Mouse (Mus musculus) heart, postnatal 25 days (tissue): ENCODE results near the gene BC107364. TPM values are rescaled to one million over a fixed set of nuclear protein-coding genes. Genes with fewer than 3 reads are reported as not detected.
"Not testable (repeated sequence)": the region's sequence is repeated elsewhere in the genome, so short reads cannot be mapped to it uniquely, and the experiment has no call there.

Source experiments
- DNase-seq: peaks from one replicate; pipeline ENCODE4 v3.0.0; 2022; ENCODE audit warnings: low spot score
- intact Hi-C: fragments of 180-260 bp; cut with DNase I; formaldehyde crosslinking; loops from one replicate; pipeline ENCODE4 v1.15.1; 2025
- total RNA-seq, 2 experiments: library from RNA; stranded (reverse); gene quantifications; 2 replicates each; pipeline ENCODE4 v1.2.3; 2021

BC107364 gene
- total RNA-seq, 2 experiments from 2014 or later, result not detected

DNA sequence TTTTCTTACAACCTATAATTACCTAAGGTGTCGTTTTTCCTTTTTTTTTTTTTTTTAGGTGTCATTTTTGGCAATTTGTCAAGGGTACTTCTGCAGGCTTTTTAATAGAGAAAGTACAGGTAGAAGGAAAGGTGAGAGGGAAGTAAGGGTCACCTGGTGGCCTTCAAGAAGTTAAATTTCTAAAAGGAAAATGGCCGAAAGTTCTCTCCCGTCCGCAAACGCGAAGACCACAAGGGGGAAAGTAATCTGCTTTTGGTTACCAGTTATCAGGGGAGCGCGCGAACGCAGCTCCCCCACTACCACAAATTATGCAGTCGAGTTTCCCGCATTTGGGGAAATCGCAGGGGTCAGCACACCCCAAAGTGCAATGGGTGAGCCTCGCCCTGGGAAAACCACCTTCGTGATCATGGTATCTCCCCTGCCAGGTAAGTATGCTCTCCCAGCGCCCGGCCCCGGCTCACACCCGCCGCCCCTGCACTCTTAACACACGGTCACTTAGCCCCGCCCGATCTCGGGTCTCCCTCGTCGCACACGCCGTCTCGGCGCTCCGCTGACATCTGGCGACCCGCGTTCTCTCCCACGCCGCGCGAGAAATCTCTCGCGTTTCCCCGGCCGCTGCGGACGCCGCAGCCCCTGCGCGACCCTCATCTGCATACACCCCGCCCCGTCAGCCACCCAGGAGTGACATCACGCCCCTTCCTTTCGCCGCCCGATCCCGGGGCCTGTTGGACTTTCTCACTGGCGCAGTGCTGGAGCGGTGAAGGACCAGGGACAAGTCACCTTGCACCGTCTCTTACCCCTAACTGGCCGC lies 7.9 kb upstream of the BC107364 start:
- intact Hi-C loops, DNase-seq: not testable (repeated sequence)

DNA sequence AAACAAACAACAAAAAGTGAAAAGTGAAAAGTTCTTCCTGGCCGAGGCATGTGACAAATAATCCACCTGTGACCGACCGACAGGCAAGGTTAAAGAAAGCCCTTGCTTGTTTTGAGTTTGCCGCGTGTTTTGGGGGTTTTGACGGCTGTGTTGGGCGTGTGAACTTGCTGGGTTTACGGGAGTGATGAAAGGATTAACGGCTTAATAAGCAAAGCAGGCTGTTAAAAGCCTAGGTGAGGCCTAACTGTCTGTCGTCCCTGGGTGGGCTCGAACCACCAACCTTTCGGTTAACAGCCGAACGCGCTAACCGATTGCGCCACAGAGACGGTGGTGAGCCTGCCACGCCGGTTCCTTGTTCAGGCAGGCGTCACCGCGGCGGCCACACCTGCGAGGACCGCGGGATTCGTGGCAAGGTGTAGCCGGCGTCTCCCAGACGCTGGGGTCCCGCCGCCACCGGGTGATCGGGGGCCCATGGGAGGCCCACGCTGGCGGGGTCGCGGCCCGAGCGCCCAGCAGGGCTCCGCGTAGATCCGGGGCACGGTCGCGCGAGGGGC lies 6.9 kb upstream of the BC107364 start:
- DNase-seq, intact Hi-C loops: not testable (repeated sequence)

DNA sequence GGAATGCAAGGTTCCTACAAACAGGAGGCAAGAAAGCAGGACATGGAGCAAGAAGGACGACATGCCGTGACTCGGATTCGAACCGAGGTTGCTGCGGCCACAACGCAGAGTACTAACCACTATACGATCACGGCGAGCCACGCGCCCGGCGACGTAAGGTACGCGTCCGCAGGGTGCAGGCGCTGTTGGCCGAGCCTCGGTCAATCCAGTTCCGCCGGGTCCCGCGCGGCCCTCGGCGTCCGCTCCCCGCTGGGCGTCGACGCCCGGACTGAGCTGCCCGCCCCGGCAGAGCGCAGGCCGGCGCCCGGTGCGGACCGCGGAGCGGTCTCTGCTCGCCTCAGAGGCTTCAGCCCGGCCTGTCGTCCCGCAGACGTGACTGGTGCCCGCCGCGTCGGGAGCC lies 5.9 kb upstream of the BC107364 start:
- intact Hi-C loops, DNase-seq: not testable (repeated sequence)

DNA sequence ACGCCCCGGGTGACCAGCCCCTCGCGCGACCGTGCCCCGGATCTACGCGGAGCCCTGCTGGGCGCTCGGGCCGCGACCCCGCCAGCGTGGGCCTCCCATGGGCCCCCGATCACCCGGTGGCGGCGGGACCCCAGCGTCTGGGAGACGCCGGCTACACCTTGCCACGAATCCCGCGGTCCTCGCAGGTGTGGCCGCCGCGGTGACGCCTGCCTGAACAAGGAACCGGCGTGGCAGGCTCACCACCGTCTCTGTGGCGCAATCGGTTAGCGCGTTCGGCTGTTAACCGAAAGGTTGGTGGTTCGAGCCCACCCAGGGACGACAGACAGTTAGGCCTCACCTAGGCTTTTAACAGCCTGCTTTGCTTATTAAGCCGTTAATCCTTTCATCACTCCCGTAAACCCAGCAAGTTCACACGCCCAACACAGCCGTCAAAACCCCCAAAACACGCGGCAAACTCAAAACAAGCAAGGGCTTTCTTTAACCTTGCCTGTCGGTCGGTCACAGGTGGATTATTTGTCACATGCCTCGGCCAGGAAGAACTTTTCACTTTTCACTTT lies 847 bp downstream of the BC107364 start:
- DNase-seq, intact Hi-C loops: not testable (repeated sequence)

DNA sequence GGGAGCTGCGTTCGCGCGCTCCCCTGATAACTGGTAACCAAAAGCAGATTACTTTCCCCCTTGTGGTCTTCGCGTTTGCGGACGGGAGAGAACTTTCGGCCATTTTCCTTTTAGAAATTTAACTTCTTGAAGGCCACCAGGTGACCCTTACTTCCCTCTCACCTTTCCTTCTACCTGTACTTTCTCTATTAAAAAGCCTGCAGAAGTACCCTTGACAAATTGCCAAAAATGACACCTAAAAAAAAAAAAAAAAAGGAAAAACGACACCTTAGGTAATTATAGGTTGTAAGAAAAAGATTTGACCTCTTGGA lies 1.6 kb downstream of the BC107364 start:
- DNase-seq, intact Hi-C loops: not testable (repeated sequence)

- DNase-seq, intact Hi-C loops: not testable (repeated sequence)
Observed at GRCm38 (mm10) chr3:96449762-96450585, 2.1 kb downstream of the BC107364 start.

GRCm38 (mm10) chr3:96445436-96445835 lies 6.7 kb downstream of the BC107364 start:
- DNase-seq, result no peak
- intact Hi-C loops, result no loop called here

- peak; percentile 22 for DNase-seq
- intact Hi-C loops, result loop anchor here (5.0 kb wide), 1 partner anchor 158 kb away; no protein-coding TSS in a partner anchor
Observed at GRCm38 (mm10) chr3:96440578-96440977, 11.5 kb downstream of the BC107364 start.

GRCm38 (mm10) chr3:96435557-96436091 lies 16.5 kb downstream of the BC107364 start:
- intact Hi-C loops, result no loop called here

GRCm38 (mm10) chr3:96432207-96432606 lies 19.9 kb downstream of the BC107364 start:
- intact Hi-C loops, result loop anchor here (2.0 kb wide), 1 partner anchor 45 kb away; no protein-coding TSS in a partner anchor
- DNase-seq, result no peak

More at GRCm38 (mm10) chr3:96435557-96436091, 16.5 kb downstream of the BC107364 start:
- DNase-seq, result no peak

DNA sequence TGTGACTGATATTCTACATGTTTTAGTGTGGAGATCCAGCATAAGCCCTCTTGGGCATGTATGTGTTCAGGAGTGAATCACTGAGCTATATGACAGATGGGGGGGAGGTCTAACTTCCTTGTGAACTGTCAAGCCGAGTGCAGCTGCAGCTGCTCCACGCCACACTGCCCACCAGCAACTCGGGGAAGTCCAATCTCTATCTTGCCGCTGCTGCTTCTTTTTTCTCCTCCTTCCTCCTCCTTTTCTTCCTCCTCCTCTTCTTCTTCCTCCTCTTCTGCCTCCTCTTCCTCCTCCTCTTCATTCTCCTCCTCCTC lies 22.3 kb downstream of the BC107364 start:
- DNase-seq, result no peak
- intact Hi-C loops, result no loop called here

DNA sequence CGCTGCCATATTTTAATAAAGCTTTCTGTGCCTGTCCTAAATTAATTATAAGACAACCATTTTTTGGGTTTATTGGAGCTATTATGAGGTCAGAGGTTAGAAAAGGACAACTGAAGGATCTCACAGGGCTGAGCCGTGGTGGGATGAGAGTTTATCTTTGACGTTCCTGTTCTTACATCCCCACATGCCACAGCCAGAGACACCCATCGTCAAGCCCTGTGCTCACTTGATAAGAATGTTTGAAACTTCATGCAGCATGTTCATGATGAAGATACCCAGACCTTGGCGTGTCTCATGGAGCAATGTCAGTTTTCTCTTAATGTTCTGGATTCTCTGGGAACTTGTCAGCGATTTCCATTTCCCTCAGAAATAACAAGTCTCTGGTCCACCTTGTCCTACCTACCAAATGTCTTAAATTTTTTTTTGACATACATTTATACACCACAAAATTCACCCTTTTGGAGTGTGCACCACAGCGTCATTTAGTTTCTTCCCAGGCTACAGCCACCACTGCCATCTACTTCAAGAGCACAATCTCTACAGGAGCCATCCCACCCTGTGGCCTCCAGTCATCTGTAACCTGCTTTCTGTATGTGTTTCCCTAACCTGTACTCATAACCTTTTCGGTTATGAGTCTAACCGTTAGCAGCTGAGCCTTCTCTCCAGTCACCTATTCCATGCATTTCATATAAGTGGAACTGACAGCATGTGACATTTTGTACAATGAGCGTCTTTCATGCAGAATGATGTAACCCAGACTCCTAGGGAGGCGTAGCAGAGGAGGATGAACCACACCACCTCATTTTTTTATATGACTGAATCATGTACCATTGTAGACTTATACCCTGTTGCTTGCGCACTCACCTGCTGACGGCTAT lies 22.9 kb downstream of the BC107364 start:
- no peak for DNase-seq
- intact Hi-C loops, result no loop called here

DNA sequence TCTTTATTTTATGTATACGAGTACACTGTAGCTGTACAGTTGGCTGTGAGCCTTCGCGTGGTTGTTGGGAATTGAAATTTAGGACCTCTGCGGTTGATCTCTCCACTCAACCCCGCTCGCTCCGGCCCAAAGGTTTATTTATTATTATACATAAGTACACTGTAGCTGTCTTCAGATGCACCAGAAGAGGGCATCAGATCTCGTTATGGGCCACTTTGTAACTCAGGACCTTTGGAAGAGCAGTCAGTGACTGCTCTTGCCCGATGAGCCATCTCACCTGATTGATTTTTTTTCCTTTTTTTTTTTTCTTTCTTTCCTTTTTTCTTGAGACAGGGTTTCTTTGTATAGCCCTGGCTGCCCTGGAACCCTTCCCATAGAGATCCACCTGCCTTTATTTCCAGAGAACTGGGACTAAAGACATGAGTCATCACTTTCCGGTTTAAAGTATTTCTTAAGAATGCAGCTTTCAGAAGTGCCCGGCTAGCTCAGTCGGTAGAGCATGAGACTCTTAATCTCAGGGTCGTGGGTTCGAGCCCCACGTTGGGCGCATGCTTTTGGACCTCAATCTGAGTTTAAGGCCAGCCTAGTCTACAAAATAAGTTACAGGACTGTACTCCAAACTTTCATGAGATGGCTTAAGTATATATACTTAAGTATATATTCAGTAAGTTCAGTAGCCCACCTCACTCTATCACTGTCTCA lies 24.2 kb downstream of the BC107364 start:
- intact Hi-C loops, result no loop called here
- DNase-seq, result no peak

- intact Hi-C loops, result no loop called here
- no peak for DNase-seq
Observed at GRCm38 (mm10) chr3:96427311-96427710, 24.8 kb downstream of the BC107364 start.

- no peak for DNase-seq
- intact Hi-C loops, result no loop called here
Observed at GRCm38 (mm10) chr3:96426268-96426667, 25.8 kb downstream of the BC107364 start.

- DNase-seq, intact Hi-C loops: not testable (repeated sequence)
Observed at GRCm38 (mm10) chr3:96424447-96424846, 27.7 kb downstream of the BC107364 start.

GRCm38 (mm10) chr3:96423889-96424288 lies 28.2 kb downstream of the BC107364 start:
- no peak for DNase-seq
- intact Hi-C loops, result no loop called here

DNA sequence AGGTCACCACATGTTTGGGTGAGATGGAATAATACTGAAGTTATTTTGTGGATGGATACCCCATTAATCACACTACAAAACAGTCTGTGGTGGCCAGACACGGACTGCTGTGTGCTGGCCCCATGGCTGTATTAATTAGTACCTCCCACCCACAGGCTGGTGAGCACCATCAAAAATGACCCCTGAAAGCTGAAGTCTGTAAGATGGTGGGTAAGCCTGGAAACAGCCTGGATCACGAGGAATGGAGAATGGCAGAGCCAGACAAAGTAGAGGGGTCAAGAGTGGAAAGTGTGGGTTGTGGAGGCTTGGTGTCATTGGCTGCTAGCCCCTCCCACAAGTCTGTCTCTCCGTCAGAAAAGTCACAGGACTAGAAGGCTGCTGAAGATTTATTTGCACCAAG lies 31.3 kb downstream of the BC107364 start:
- intact Hi-C loops, result no loop called here
- no peak for DNase-seq

- intact Hi-C loops, DNase-seq: not testable (repeated sequence)
Observed at GRCm38 (mm10) chr3:96418902-96419301, 33.2 kb downstream of the BC107364 start.
